ENCODE assay signal across 19 mouse cellular contexts in genomic region chr17:83096451-83096850, GRCm38 (mm10).
A peak's percentile ranks its signal among the peaks of the same experiment; 100 is the strongest.
DNase-seq lines count a peak whose midpoint lies in the region; ATAC-seq and TF ChIP-seq lines count a peak whose summit lies in the region.
"Had no signal": no experiment of that assay in that cellular context is flagged by ENCODE, and none has a peak within 500 bp of the region (broad histone marks: within the 10 kb centered on the region; RNA-seq: fewer than 3 reads in every experiment).

No protein-coding gene starts in this region.

- no peaks in the 10 kb centered on the region for H3K9me3 ChIP-seq in lung, embryonic 14.5 days (ENCODE audit: low read depth, low read length)
- H3K9me3 ChIP-seq: embryonic facial prominence, embryonic 10.5 days; forebrain, embryonic 13.5 days; heart, embryonic 15.5 days; hindbrain, embryonic 13.5 days; intestine, embryonic 15.5 days had no signal

- no peaks in the 10 kb centered on the region for H3K36me3 ChIP-seq in lung, embryonic 14.5 days (ENCODE audit: insufficient read depth)
- H3K36me3 ChIP-seq: embryonic facial prominence, embryonic 10.5 days; heart, embryonic 15.5 days; hindbrain, embryonic 13.5 days; intestine, embryonic 15.5 days had no signal

- no peak overlapping the region for H3K4me2 ChIP-seq in lung, embryonic 14.5 days
- H3K4me2 ChIP-seq: forebrain, embryonic 13.5 days; heart, embryonic 15.5 days; hindbrain, embryonic 13.5 days; intestine, embryonic 15.5 days had no signal

- 0 out of 2 replicates have a peak, but pooled peaks cover 4% of the 10 kb centered on the region for H3K4me1 ChIP-seq in lung, embryonic 14.5 days (ENCODE audit: insufficient read depth)
- H3K4me1 ChIP-seq: heart, embryonic 15.5 days had no signal

- TF ChIP-seq CTCF in lung, embryonic 14.5 days (IDR thresholded peaks at IDR 0.05; ENCODE audit: low read depth), result no peak

- ATAC-seq in lung, embryonic 14.5 days (ENCODE audit: insufficient read depth), result 0 out of 2 replicates have a peak, but pooled peaks have one; percentile 7
- ATAC-seq: forebrain, embryonic 13.5 days; forebrain, postnatal 0 days; hindbrain, postnatal 0 days; intestine, embryonic 15.5 days had no signal

- no peak overlapping the region for H3K9ac ChIP-seq in lung, embryonic 14.5 days
- H3K9ac ChIP-seq: forebrain, embryonic 13.5 days; forebrain, postnatal 0 days; heart, embryonic 15.5 days; hindbrain, embryonic 13.5 days; intestine, embryonic 15.5 days had no signal

- 28% methylated on average over 8 of the region's 8 CpGs for WGBS in lung, embryonic 14.5 days

- no peak overlapping the region for H3K27ac ChIP-seq in lung, embryonic 14.5 days (ENCODE audit: low read depth)
- H3K27ac ChIP-seq: embryonic facial prominence, embryonic 10.5 days; forebrain, embryonic 13.5 days; heart, embryonic 15.5 days; hindbrain, embryonic 13.5 days; hindbrain, postnatal 0 days; intestine, embryonic 15.5 days had no signal

- peak; percentile 32 to 42 for DNase-seq in adrenal gland, postnatal 36 days
- DNase-seq in adrenal gland, adult 18-20 months (ENCODE audit: low spot score in 2 of 2), result no peak
- no peak for DNase-seq in lung, embryonic 14.5 days
- DNase-seq in lung, postnatal 36 days, result no peak
- DNase-seq in 3T3-L1 (ENCODE audit: low read depth, low spot score), result peak; percentile 48
- peak; percentile 15 for DNase-seq in 416B (ENCODE audit: low read depth)
- DNase-seq in layer of hippocampus, postnatal 14 days (ENCODE audit: low spot score in 2 of 2), result no peak
- DNase-seq: cerebellum, adult 18-20 months; cerebellum, postnatal 10 days; forebrain, postnatal 0 days; gastrocnemius, postnatal 14 days; heart, postnatal 14 days; kidney, adult 18-20 months had no signal

- no peaks in the 10 kb centered on the region for H3K27me3 ChIP-seq in lung, embryonic 14.5 days (ENCODE audit: insufficient read depth, low read length)
- H3K27me3 ChIP-seq: forebrain, embryonic 13.5 days; heart, embryonic 15.5 days; intestine, embryonic 15.5 days had no signal

- H3K4me3 ChIP-seq in lung, embryonic 14.5 days (ENCODE audit: low read depth, low read length), result no peak overlapping the region
- H3K4me3 ChIP-seq: embryonic facial prominence, embryonic 10.5 days; forebrain, embryonic 13.5 days; heart, embryonic 15.5 days; hindbrain, embryonic 13.5 days; intestine, embryonic 15.5 days had no signal

Comparison
In these comparisons a context has a peak if more than half of its experiments do, and no peak if none do; other contexts are left out.
1. DNase-seq: peak in adrenal gland, postnatal 36 days (2 of 2), 3T3-L1 (single experiment) and 416B (single experiment); none in adrenal gland, adult 18-20 months (0 of 2), lung, embryonic 14.5 days (single experiment), lung, postnatal 36 days (single experiment) and layer of hippocampus, postnatal 14 days (0 of 2).